Mouse (Mus musculus) stomach, embryonic 16.5 days (tissue): Measurements from ENCODE around the gene Got1. TPM values are rescaled to one million over a fixed set of nuclear protein-coding genes. Genes with fewer than 3 reads are reported as not detected.

ENCODE experiments used
- polyA plus RNA-seq: library from polyadenylated mRNA; unstranded; fragments of >200 nt; fragmentation: Nextera tagmentation; extraction: Ambion mirVana; gene quantifications from 2 replicates; pipeline ENCODE4 v1.2.1, GENCODE M21; 2015

Got1 gene
- polyA plus RNA-seq, 1 experiment from 2014 or later = 42.3 TPM

Other genes with a start within 250 kb of the Got1 start
- 5.9 and 6.6 TPM in 2 replicates for gene Hpse2, start 136.2 kb downstream of the Got1 start, polyA plus RNA-seq
- 0.32 and 0.76 TPM in 2 replicates for gene Cnnm1, start 84.2 kb downstream of the Got1 start, polyA plus RNA-seq
- gene Nkx2-3, start 87.7 kb upstream of the Got1 start, polyA plus RNA-seq = 7.2 and 11.1 TPM in 2 replicates
- 11.2 and 13.1 TPM in 2 replicates for gene Slc25a28, start 150.3 kb upstream of the Got1 start, polyA plus RNA-seq
- gene Entpd7, start 165.1 kb upstream of the Got1 start, polyA plus RNA-seq = 14.6 and 15.3 TPM in 2 replicates
- gene Cutc, start 228.4 kb upstream of the Got1 start, polyA plus RNA-seq = 16.3 and 18.3 TPM in 2 replicates
- 10.0 and 10.8 TPM in 2 replicates for gene Cox15, start 228.4 kb upstream of the Got1 start, polyA plus RNA-seq